Mouse (Mus musculus): ENCODE measurements around the gene Gm13420.

- TF ChIP-seq EP300 (IDR thresholded peaks at IDR 0.05; ENCODE audit: low read depth) = no peak
- no peak for TF ChIP-seq CTCF (IDR thresholded peaks at IDR 0.05; ENCODE audit: low read depth)
These were observed 40.4 kb downstream of the Gm13420 start for GRCm38 (mm10) chr2:29711038-29711437.
